Comparison of ENCODE assay signal across 8 mouse cellular contexts in genomic region chr11:102623876-102624789, GRCm38 (mm10). TPM values are rescaled to one million over a fixed set of nuclear protein-coding genes. Genes with fewer than 3 reads are reported as not detected.
DNase-seq lines count a peak whose midpoint lies in the region; ATAC-seq and TF ChIP-seq lines count a peak whose summit lies in the region.

No protein-coding gene starts in this region.

- H3K27ac ChIP-seq in forebrain, embryonic 16.5 days (ENCODE audit: low read length), result no peak overlapping the region
- peak overlapping the region; percentile 81 for H3K27ac ChIP-seq in intestine, embryonic 16.5 days (ENCODE audit: low read length)

- no peak for TF ChIP-seq CTCF in lung, adult 2 months (IDR thresholded peaks at IDR 0.05; ENCODE audit: insufficient read depth, low read length)

- no peak overlapping the region for H3K4me2 ChIP-seq in forebrain, embryonic 16.5 days (ENCODE audit: low read length)
- H3K4me2 ChIP-seq in intestine, embryonic 16.5 days (ENCODE audit: low read depth, low read length), result peak overlapping the region; percentile 48

- no peaks in the 10 kb centered on the region for H3K9me3 ChIP-seq in forebrain, embryonic 16.5 days (ENCODE audit: control insufficient read depth, low read length)
- peaks cover 3% of the 10 kb centered on the region; the same call in 1 of the 2 replicates for H3K9me3 ChIP-seq in intestine, embryonic 16.5 days (ENCODE audit: control insufficient read depth, low read length)

- H3K36me3 ChIP-seq in forebrain, embryonic 16.5 days (ENCODE audit: control insufficient read depth, insufficient read depth), result no peaks in the 10 kb centered on the region
- H3K36me3 ChIP-seq in intestine, embryonic 16.5 days (ENCODE audit: control insufficient read depth, insufficient read depth, low read length), result no peaks in the 10 kb centered on the region

- DNase-seq in lung, adult 2 months, result no peak
- DNase-seq in lung, postnatal 36 days, result no peak
- peak; percentile 83 for DNase-seq in lung, postnatal 10 days
- peak; percentile 23 to 29 for DNase-seq in urinary bladder, postnatal 36 days (ENCODE audit: low spot score in 2 of 2)
- no peak for DNase-seq in spleen, postnatal 10 days (ENCODE audit: low spot score in 2 of 2)
- DNase-seq in ovary, postnatal 10 days (ENCODE audit: low spot score), result no peak

- H3K9ac ChIP-seq in forebrain, embryonic 16.5 days (replicated peaks; ENCODE audit: low read depth, low read length), result no peak overlapping the region
- H3K9ac ChIP-seq in intestine, embryonic 16.5 days (ENCODE audit: low read depth, low read length), result peak overlapping the region; percentile 52

- peak overlapping the region; percentile 7 for H3K4me3 ChIP-seq in lung, adult 2 months (replicated peaks; ENCODE audit: extremely low read depth, low read depth, low read length)
- H3K4me3 ChIP-seq in forebrain, embryonic 16.5 days (replicated peaks; ENCODE audit: low read length), result no peak overlapping the region
- H3K4me3 ChIP-seq in intestine, embryonic 16.5 days (ENCODE audit: low read length), result peak overlapping the region; percentile 25

- peak; percentile 68 for ATAC-seq in forebrain, embryonic 16.5 days
- peak; percentile 91 for ATAC-seq in intestine, embryonic 16.5 days

- 24% methylated on average over 17 of the region's 17 CpGs for WGBS in lung, adult 2 months
- 14% methylated on average over 17 of the region's 17 CpGs for WGBS in forebrain, embryonic 16.5 days
- WGBS in intestine, embryonic 16.5 days, result 7% methylated on average over 17 of the region's 17 CpGs

- peaks cover 4% of the 10 kb centered on the region; the same call in 1 of the 2 replicates for H3K4me1 ChIP-seq in lung, adult 2 months (ENCODE audit: control insufficient read depth, insufficient read depth, low read length)
- H3K4me1 ChIP-seq in forebrain, embryonic 16.5 days (replicated peaks; ENCODE audit: control insufficient read depth, insufficient read depth, low read length), result peaks cover 13% of the 10 kb centered on the region
- peaks cover 21% of the 10 kb centered on the region for H3K4me1 ChIP-seq in intestine, embryonic 16.5 days (ENCODE audit: control insufficient read depth, insufficient read depth, low read length)

- TF ChIP-seq POLR2A in lung, adult 2 months (IDR thresholded peaks at IDR 0.05; ENCODE audit: borderline replicate concordance, extremely low read depth, low read depth, low read length), result no peak

- H3K27me3 ChIP-seq in forebrain, embryonic 16.5 days (replicated peaks; ENCODE audit: control insufficient read depth, insufficient read depth, low read length), result no peaks in the 10 kb centered on the region
- H3K27me3 ChIP-seq in intestine, embryonic 16.5 days (replicated peaks; ENCODE audit: control insufficient read depth, insufficient read depth, low read length), result no peaks in the 10 kb centered on the region

RNA-seq across cellular contexts. Expression of gene Fzd2, which starts 19.9 kb away (rescaled TPM):
- 45.5 and 50.9 TPM in 2 replicates for polyA plus RNA-seq in lung, adult 2 months (2012; rRNA removed)
- 12.0 and 13.5 TPM in 2 replicates for polyA plus RNA-seq in forebrain, embryonic 16.5 days (2015; fragmentation: Nextera tagmentation; extraction: Ambion mirVana)
- polyA plus RNA-seq in intestine, embryonic 16.5 days (2015; fragmentation: Nextera tagmentation; extraction: Ambion mirVana), result 9.4 and 9.8 TPM in 2 replicates

RNA-seq across cellular contexts. Expression of gene Meioc, which starts 39.4 kb away (rescaled TPM):
- not detected in 2 replicates for polyA plus RNA-seq in lung, adult 2 months (2012; rRNA removed)
- polyA plus RNA-seq in forebrain, embryonic 16.5 days (2015; fragmentation: Nextera tagmentation; extraction: Ambion mirVana), result 0.09 TPM in 1 of 2 replicates, not detected in the other
- 0.24 and 0.65 TPM in 2 replicates for polyA plus RNA-seq in intestine, embryonic 16.5 days (2015; fragmentation: Nextera tagmentation; extraction: Ambion mirVana)

RNA-seq across cellular contexts. Expression of gene Gm11627, which starts 44.9 kb away (rescaled TPM):
- polyA plus RNA-seq in lung, adult 2 months (2012; rRNA removed), result 2.4 and 2.5 TPM in 2 replicates
- polyA plus RNA-seq in forebrain, embryonic 16.5 days (2015; fragmentation: Nextera tagmentation; extraction: Ambion mirVana), result 6.4 and 8.3 TPM in 2 replicates
- 14.9 and 15.8 TPM in 2 replicates for polyA plus RNA-seq in intestine, embryonic 16.5 days (2015; fragmentation: Nextera tagmentation; extraction: Ambion mirVana)

Comparison
In these comparisons a context has a peak if more than half of its experiments do, and no peak if none do; other contexts are left out.
1. DNase-seq: peak in lung, postnatal 10 days (single experiment) and urinary bladder, postnatal 36 days (2 of 2); none in lung, adult 2 months (single experiment), lung, postnatal 36 days (single experiment), spleen, postnatal 10 days (0 of 2) and ovary, postnatal 10 days (single experiment).